Mouse (Mus musculus): ENCODE results near the gene Cldn3. TPM values are rescaled to one million over a fixed set of nuclear protein-coding genes. Genes with fewer than 3 reads are reported as not detected.

Gene Cldn3
- total and polyA plus RNA-seq, 3 experiments = not detected

DNA sequence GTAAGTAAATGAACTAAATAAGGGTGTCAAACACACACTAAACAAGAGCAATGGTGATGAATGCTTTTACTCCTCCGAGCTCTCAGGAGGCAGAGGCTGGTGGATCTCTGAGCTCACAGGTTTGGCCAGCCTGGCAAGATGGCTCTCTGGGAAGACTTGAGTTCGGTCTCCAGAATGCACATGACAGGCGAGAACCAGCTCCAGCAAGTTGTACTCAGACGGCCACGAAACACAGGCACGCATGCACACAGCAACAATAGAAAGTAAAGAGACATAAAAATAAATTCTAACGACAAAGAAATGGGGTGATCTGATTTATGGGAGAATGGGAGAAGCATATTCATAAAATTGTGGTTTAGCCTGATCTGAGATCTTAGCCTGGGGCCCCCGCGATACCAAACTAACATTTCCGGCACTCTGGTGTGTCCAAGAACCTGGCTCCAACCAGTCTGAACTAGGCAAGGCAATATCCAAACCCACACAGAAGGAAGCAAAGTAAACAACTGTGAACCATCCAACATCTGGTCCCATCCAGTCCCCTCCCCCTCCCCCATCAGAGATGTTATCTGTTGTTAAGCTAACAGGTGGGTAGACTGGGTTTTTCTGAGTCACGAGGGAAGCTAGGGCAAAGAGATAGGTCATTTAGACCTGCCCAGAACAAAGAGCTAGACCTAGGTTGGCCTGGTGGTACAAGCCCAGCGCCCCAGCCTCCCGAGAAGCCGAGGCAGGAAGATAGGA is 44.4 kb upstream of the Cldn3 start:
- in situ Hi-C loops (cut with MboI; ENCODE audit: low pct_ligation_motif_present, low pct_unique_long_range_greater_than_20kb, low sequenced_read_pairs) (no loop called here), dilution Hi-C loops (cut with MboI; ENCODE audit: extremely low pct_ligation_motif_present, extremely low pct_unique_long_range_greater_than_20kb, low sequenced_read_pairs) (no loop called here)
- no peak overlapping the region for H3K4me3 ChIP-seq (replicated peaks in 1 of 3; ENCODE audit: low read depth in 2 of 3, low read length in 2 of 3, poor library complexity in 1 of 3)
- no peak overlapping the region for H3K27ac ChIP-seq (ENCODE audit: insufficient read depth, low read depth)
- no peak overlapping the region for H3K9ac ChIP-seq (ENCODE audit: insufficient read depth, low read depth)
- H3K79me2 ChIP-seq (replicated peaks; ENCODE audit: control insufficient read depth, extremely low read depth, insufficient read depth, poor library complexity, severe bottlenecking) = no peaks in the 10 kb centered on the region
- peaks cover 8 to 34% of the 10 kb centered on the region in 2 experiments; a peak in 3 of 4 replicates for H3K4me1 ChIP-seq (ENCODE audit: control insufficient read depth in 1 of 2, insufficient read depth in 2 of 2)
- no peak overlapping the region for H3K4me2 ChIP-seq (ENCODE audit: insufficient read depth, low read depth, poor library complexity, severe bottlenecking)
- no peaks in the 10 kb centered on the region for H3K36me3 ChIP-seq (replicated peaks in 1 of 2; ENCODE audit: control insufficient read depth in 1 of 2, insufficient read depth in 1 of 2, low read length in 1 of 2)
- peaks cover 2% of the 10 kb centered on the region for H3K9me3 ChIP-seq (replicated peaks; ENCODE audit: low read length)
- H3K27me3 ChIP-seq (replicated peaks) = peaks cover 3% of the 10 kb centered on the region
- TF ChIP-seq E2F4 (IDR thresholded peaks at IDR 0.05; ENCODE audit: insufficient replicate concordance, low read depth, low read length) = no peak
- TF ChIP-seq ETS1 (conservative IDR thresholded peaks at IDR 0.05; ENCODE audit: low read depth, low read length) = no peak
- no peak for TF ChIP-seq UBTF (IDR thresholded peaks at IDR 0.05; ENCODE audit: low read depth, low read length)
- no peak for TF ChIP-seq RCOR1 (conservative IDR thresholded peaks at IDR 0.05; ENCODE audit: low read depth, low read length)
- no peak for TF ChIP-seq TBP (conservative IDR thresholded peaks at IDR 0.05; ENCODE audit: low read depth, low read length)
- TF ChIP-seq EP300 (IDR thresholded peaks at IDR 0.05; ENCODE audit: low read length) = no peak
- no peak for TF ChIP-seq POLR2A (IDR thresholded peaks at IDR 0.05; ENCODE audit: low read depth, low read length)
- TF ChIP-seq MYC (IDR thresholded peaks at IDR 0.05; ENCODE audit: low read depth, low read length) = no peak
- TF ChIP-seq ZMIZ1 (IDR thresholded peaks at IDR 0.05; ENCODE audit: low read depth, low read length) = no peak
- TF ChIP-seq MXI1 (IDR thresholded peaks at IDR 0.05; ENCODE audit: low read depth, low read length) = no peak
- TF ChIP-seq MAFK (IDR thresholded peaks at IDR 0.05; ENCODE audit: insufficient replicate concordance, low read length) = no peak
- no peak for TF ChIP-seq ELF1 (IDR thresholded peaks at IDR 0.05; ENCODE audit: low read depth, low read length)
- TF ChIP-seq ZC3H11A (IDR thresholded peaks at IDR 0.05; ENCODE audit: low read depth, low read length) = no peak
- no peak for TF ChIP-seq MAX (IDR thresholded peaks at IDR 0.05; ENCODE audit: low read length)
- TF ChIP-seq USF2 (conservative IDR thresholded peaks at IDR 0.05; ENCODE audit: low read depth, low read length) = no peak
- TF ChIP-seq KAT2A (IDR thresholded peaks at IDR 0.05; ENCODE audit: insufficient replicate concordance, low read length) = no peak
- no peak for TF ChIP-seq GABPA (IDR thresholded peaks at IDR 0.05; ENCODE audit: insufficient replicate concordance, low read depth, low read length)
- no peak for DNase-seq (ENCODE audit: extremely low read depth)

DNA sequence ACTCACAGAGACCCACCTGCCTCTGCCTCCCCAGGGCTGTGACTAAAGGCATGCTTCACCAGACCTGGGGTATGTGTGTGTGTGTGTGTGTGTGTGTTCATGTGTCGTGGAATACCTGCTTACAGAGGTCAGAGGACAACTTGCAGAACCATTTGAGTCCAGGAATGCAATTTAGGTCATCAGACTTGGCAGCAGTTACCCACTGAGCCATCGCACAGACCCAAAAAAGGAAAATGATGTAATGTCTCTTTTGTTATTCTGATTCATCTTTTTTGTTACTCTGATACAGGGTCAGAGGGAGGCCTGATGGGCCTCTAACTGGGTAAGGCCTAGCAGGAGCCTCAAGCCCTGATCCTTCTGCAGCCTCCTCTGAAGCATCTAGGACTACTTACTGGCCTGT is 43.3 kb upstream of the Cldn3 start:
- Histone ChIP-seq H3K9me3 (replicated peaks; ENCODE audit: low read length) (peaks cover 2% of the 10 kb centered on the region), H3K36me3 (replicated peaks in 1 of 2; ENCODE audit: control insufficient read depth in 1 of 2, insufficient read depth in 1 of 2, low read length in 1 of 2) (no peaks in the 10 kb centered on the region), H3K27ac (ENCODE audit: insufficient read depth, low read depth) (no peak overlapping the region), H3K27me3 (replicated peaks) (peaks cover 5% of the 10 kb centered on the region), H3K4me3 (replicated peaks in 1 of 3; ENCODE audit: low read depth in 2 of 3, low read length in 2 of 3, poor library complexity in 1 of 3) (no peak overlapping the region), H3K79me2 (replicated peaks; ENCODE audit: control insufficient read depth, extremely low read depth, insufficient read depth, poor library complexity, severe bottlenecking) (no peaks in the 10 kb centered on the region), H3K4me1 (ENCODE audit: control insufficient read depth in 1 of 2, insufficient read depth in 2 of 2) (peaks cover 12 to 39% of the 10 kb centered on the region in 2 experiments; a peak in 3 of 4 replicates), H3K4me2 (ENCODE audit: insufficient read depth, low read depth, poor library complexity, severe bottlenecking) (no peak overlapping the region), H3K9ac (ENCODE audit: insufficient read depth, low read depth) (no peak overlapping the region)
- in situ Hi-C loops (cut with MboI; ENCODE audit: low pct_ligation_motif_present, low pct_unique_long_range_greater_than_20kb, low sequenced_read_pairs) (no loop called here), dilution Hi-C loops (cut with MboI; ENCODE audit: extremely low pct_ligation_motif_present, extremely low pct_unique_long_range_greater_than_20kb, low sequenced_read_pairs) (no loop called here)
- DNase-seq (ENCODE audit: extremely low read depth) = no peak
- TF ChIP-seq JUN (IDR thresholded peaks at IDR 0.05; ENCODE audit: insufficient read depth, low read depth, low read length) (peak; percentile 41; the same call in 1 of the 2 replicates), BHLHE40 (IDR thresholded peaks at IDR 0.05; ENCODE audit: low read depth, low read length) (no peak), MEF2A (IDR thresholded peaks at IDR 0.05; ENCODE audit: borderline replicate concordance, low read depth, low read length) (peak; percentile 78), CHD1 (IDR thresholded peaks at IDR 0.05; ENCODE audit: low read depth, low read length) (no peak), EP300 (IDR thresholded peaks at IDR 0.05; ENCODE audit: low read length) (no peak), ETS1 (conservative IDR thresholded peaks at IDR 0.05; ENCODE audit: low read depth, low read length) (no peak), USF2 (conservative IDR thresholded peaks at IDR 0.05; ENCODE audit: low read depth, low read length) (no peak), TCF12 (IDR thresholded peaks at IDR 0.05; ENCODE audit: low read depth, low read length) (no peak), RAD21 (IDR thresholded peaks at IDR 0.05; ENCODE audit: low read depth, low read length) (no peak), HCFC1 (IDR thresholded peaks at IDR 0.05; ENCODE audit: low read depth, low read length) (no peak), NRF1 (IDR thresholded peaks at IDR 0.05; ENCODE audit: low read depth, low read length) (no peak), SIN3A (IDR thresholded peaks at IDR 0.05; ENCODE audit: low read length) (no peak)

Measured in CH12.LX (cell line).